Mouse (Mus musculus): ENCODE results near the gene Efna4. TPM values are rescaled to one million over a fixed set of nuclear protein-coding genes. Genes with fewer than 3 reads are reported as not detected.
A peak's percentile ranks its signal among the peaks of the same experiment; 100 is the strongest.

The Efna4 gene
- polyA plus RNA-seq, 1 experiment = 0.64 TPM

DNA sequence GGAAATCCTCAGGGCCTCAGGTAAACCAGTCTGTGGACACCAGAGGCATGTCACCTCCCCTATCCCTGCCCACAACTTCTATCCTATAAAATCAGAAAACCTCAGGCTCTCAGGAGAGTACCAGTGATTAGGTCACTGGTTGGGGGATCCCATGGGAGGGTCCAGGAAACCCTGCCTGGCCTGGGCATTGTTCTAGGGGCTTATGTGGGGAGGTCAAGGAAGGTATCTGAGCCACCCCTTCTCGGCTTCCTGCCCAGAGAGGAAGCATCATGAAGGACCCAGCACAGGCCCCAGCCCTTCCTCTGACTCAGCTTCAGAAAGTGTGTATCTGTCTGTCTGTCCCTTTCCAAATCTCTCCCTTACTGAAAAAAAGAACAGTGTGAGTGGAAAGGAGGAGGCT is 10.1 kb upstream of the Efna4 start:
- Histone ChIP-seq H3K4me3 (replicated peaks; ENCODE audit: insufficient read depth, low read depth, low read length) (no peak overlapping the region), H3K4me1 (ENCODE audit: control insufficient read depth, insufficient read depth, low read length) (no peaks in the 10 kb centered on the region), H3K27me3 (ENCODE audit: control insufficient read depth, insufficient read depth, low read length) (no peaks in the 10 kb centered on the region), H3K27ac (ENCODE audit: insufficient read depth, low read length) (no peak overlapping the region)
- 92% methylated on average over 1 of the region's 1 CpGs for WGBS
- TF ChIP-seq POLR2A (IDR thresholded peaks at IDR 0.05; ENCODE audit: borderline replicate concordance, insufficient read depth, low read length) = no peak
- no peak for DNase-seq

DNA sequence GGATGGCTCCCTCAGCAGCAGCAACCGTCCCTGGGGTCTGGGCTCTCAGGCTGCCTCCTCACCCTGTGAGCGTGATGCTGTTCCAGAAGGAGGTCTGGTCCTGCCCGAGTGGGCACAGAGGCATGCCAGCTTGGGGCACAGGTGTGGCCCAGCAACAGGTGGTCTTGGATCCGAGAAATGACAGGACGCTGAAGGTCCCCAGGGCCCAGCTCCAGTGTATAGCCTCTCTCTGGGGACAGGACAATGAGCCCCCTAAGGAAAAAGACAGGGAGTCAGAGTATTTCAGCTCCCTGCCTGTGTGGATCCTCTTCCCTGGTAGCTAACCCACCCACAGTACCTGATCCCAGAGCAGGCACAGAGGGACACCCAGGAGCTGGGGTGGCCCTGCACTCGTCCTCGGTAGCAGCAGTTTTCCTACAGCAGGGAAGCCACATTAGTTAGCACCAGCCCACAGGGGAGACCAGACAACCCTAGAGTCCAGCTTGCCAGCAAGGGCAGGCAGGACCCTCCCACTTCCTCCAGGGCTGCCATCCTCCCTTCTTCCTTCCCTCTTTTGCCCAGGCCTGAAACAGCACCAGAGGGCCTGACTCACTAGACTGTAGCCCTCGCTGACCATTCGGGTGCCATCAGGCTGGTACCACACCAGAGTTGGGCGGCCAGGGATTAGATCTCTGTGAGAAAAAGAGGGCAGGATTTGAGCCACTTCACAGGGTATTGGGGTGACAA is 9.2 kb upstream of the Efna4 start:
- 70% methylated on average over 10 of the region's 10 CpGs for WGBS
- Histone ChIP-seq H3K4me1 (ENCODE audit: control insufficient read depth, insufficient read depth, low read length) (no peaks in the 10 kb centered on the region), H3K27ac (ENCODE audit: insufficient read depth, low read length) (no peak overlapping the region), H3K27me3 (ENCODE audit: control insufficient read depth, insufficient read depth, low read length) (no peaks in the 10 kb centered on the region), H3K4me3 (replicated peaks; ENCODE audit: insufficient read depth, low read depth, low read length) (no peak overlapping the region)
- no peak for TF ChIP-seq POLR2A (IDR thresholded peaks at IDR 0.05; ENCODE audit: borderline replicate concordance, insufficient read depth, low read length)
- no peak for TF ChIP-seq CTCF (IDR thresholded peaks at IDR 0.05; ENCODE audit: borderline replicate concordance, insufficient read depth, low read depth, low read length)
- DNase-seq = no peak

DNA sequence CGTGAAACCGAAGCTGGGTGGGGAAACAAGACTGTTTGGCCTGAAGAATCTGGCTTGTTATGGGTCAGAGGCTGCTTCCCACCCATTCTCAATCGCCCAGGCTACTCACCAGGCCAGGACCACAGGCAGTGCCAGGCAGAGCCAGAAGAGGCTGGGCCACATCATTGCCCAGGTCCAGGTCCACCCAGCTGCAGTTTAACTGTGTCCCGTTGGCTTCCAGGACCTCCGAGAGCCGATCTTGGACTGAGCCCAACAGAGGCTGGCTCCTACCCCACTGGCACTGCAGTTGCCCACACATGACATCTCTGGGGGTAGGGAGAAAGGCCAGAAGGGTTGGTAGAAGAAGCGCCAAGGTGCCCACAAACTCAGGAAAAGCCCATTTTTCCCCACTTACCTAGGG is 5.5 kb upstream of the Efna4 start:
- 33% methylated on average over 7 of the region's 7 CpGs for WGBS
- H3K27me3 ChIP-seq (ENCODE audit: control insufficient read depth, insufficient read depth, low read length) = no peaks in the 10 kb centered on the region
- TF ChIP-seq CTCF (IDR thresholded peaks at IDR 0.05; ENCODE audit: borderline replicate concordance, insufficient read depth, low read depth, low read length) (no peak), POLR2A (IDR thresholded peaks at IDR 0.05; ENCODE audit: borderline replicate concordance, insufficient read depth, low read length) (no peak)
- DNase-seq = no peak
- H3K4me1 ChIP-seq (ENCODE audit: control insufficient read depth, insufficient read depth, low read length) = no peaks in the 10 kb centered on the region
- H3K4me3 ChIP-seq (replicated peaks; ENCODE audit: insufficient read depth, low read depth, low read length) = no peak overlapping the region
- no peak overlapping the region for H3K27ac ChIP-seq (ENCODE audit: insufficient read depth, low read length)

DNA sequence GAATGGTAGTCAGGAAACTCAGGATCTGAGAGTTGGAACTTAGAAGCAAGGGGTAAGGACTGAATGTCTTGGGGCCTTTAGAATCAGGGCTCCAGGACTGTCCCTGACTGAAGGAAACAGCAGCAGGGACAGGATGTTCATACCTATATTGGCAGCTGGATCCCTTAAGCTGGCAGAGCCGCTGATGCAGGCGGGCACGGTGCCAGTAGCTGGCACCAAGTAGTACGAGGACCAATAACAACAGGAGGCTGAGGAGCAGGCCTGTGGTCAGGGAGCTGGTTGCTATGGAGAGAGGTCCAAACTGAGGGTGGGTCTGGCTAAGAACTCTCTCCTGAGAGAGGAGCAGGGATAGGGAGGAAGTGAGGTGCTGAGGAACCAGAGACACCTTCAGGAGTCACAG is 4.0 kb upstream of the Efna4 start:
- WGBS = 13% methylated on average over 4 of the region's 4 CpGs
- no peak for TF ChIP-seq CTCF (IDR thresholded peaks at IDR 0.05; ENCODE audit: borderline replicate concordance, insufficient read depth, low read depth, low read length)
- TF ChIP-seq POLR2A (IDR thresholded peaks at IDR 0.05; ENCODE audit: borderline replicate concordance, insufficient read depth, low read length) = no peak
- Histone ChIP-seq H3K4me3 (replicated peaks; ENCODE audit: insufficient read depth, low read depth, low read length) (no peak overlapping the region), H3K27ac (ENCODE audit: insufficient read depth, low read length) (no peak overlapping the region), H3K27me3 (ENCODE audit: control insufficient read depth, insufficient read depth, low read length) (no peaks in the 10 kb centered on the region), H3K4me1 (ENCODE audit: control insufficient read depth, insufficient read depth, low read length) (no peaks in the 10 kb centered on the region)
- DNase-seq = no peak

DNA sequence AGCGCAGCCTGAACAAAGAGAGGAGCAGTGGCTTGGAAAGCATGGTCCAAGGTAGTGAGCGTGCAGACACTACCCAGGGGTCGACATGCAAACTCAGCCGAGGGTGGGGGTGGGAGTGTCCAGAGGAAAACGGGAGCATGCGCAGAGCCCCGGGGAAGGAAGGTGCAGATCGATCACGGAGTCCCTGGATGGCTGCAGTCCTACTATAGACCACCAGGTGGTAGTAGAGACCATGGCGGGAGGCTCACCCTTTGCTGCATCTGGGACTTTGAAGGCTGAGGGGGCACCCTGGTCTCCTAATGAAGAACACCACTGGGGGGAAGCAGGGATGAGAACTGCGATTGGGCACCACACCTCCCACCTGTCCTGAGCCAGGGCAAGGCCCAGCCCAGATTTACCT is 2.6 kb upstream of the Efna4 start:
- Histone ChIP-seq H3K4me3 (replicated peaks; ENCODE audit: insufficient read depth, low read depth, low read length) (no peak overlapping the region), H3K27ac (ENCODE audit: insufficient read depth, low read length) (no peak overlapping the region), H3K4me1 (ENCODE audit: control insufficient read depth, insufficient read depth, low read length) (no peaks in the 10 kb centered on the region), H3K27me3 (ENCODE audit: control insufficient read depth, insufficient read depth, low read length) (no peaks in the 10 kb centered on the region)
- 9% methylated on average over 11 of the region's 11 CpGs for WGBS
- peak; percentile 61 to 79 for DNase-seq
- TF ChIP-seq CTCF (IDR thresholded peaks at IDR 0.05; ENCODE audit: borderline replicate concordance, insufficient read depth, low read depth, low read length) (peak; percentile 96), POLR2A (IDR thresholded peaks at IDR 0.05; ENCODE audit: borderline replicate concordance, insufficient read depth, low read length) (no peak)

DNA sequence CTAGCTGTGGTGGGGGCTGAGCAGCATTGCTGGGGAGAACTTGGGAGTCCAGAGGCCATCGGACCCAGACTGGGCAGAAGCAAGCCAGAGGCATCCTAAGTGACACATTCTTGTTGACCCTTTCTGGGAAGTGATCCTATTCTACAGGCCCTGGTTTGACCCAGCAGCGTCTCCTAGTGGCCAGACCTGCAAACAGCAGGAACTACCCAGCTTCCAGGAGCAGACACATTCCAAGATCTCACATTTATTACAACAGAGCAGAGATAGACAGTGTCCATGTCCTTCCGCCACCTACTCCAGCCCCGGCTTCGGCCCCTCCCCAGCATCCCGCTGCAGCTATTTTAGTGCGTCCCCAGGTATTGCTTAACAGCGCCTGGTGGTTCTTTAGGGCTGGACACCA is 1.6 kb upstream of the Efna4 start:
- no peak overlapping the region for H3K4me3 ChIP-seq (replicated peaks; ENCODE audit: insufficient read depth, low read depth, low read length)
- peak in 1 of 2 experiments; percentile 55 for DNase-seq
- TF ChIP-seq CTCF (IDR thresholded peaks at IDR 0.05; ENCODE audit: borderline replicate concordance, insufficient read depth, low read depth, low read length) (peak; percentile 74), POLR2A (IDR thresholded peaks at IDR 0.05; ENCODE audit: borderline replicate concordance, insufficient read depth, low read length) (no peak)
- H3K27ac ChIP-seq (ENCODE audit: insufficient read depth, low read length) = no peak overlapping the region
- H3K27me3 ChIP-seq (ENCODE audit: control insufficient read depth, insufficient read depth, low read length) = no peaks in the 10 kb centered on the region
- WGBS = 46% methylated on average over 8 of the region's 8 CpGs
- no peaks in the 10 kb centered on the region for H3K4me1 ChIP-seq (ENCODE audit: control insufficient read depth, insufficient read depth, low read length)

DNA sequence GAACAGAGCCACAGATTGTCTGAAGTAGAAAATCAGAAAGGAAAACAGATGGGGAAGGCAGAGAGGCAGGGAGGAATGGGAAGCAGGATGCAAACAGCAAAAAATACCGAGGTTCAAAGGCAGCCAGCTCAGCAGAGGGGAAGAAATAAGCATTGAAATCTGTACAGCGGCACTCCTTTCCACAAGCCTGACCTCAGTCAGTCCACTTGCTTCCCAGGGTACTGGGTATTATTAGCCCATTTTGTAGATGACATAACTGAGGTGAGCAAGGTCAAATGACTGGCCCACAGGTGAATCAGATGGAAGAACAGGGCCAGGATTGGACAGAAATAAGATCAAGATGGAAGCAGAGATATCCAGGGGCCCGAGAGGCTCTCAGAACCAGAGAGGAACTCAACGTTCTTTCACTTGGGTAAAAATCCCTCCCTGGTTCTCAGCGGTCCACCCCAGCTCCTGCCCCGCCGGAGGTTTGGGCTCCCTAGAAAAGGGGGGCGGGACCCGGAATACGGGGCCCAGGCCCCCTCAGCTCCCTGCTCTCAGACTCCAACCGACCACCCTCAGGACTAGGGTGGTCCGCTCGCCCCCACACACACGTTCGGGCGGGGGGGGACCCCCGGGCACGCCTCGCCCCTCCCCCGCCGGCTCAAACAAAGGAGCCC is 637 bp downstream of the Efna4 start:
- Histone ChIP-seq H3K4me1 (ENCODE audit: control insufficient read depth, insufficient read depth, low read length) (no peaks in the 10 kb centered on the region; the same call in 1 of the 2 replicates), H3K27ac (ENCODE audit: insufficient read depth, low read length) (no peak overlapping the region)

DNA sequence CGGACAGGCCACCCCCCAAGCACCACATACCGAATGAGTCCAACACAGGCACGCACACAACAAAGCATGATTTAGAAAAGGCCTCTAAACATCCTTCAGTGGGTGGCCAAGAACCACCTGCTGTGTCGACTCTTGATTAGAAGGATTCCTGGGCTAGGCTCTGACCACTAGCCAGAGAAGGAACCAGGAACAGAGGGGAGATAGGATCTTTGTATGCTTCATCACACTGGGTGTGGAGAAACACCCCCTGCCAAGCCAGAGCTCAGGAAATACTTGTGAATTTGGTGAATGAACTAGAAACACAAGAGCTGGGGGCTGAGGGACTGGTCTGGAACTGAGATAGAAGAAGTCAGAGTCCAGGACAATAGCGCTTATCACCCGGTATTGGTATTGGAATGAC is 1.3 kb downstream of the Efna4 start:
- WGBS = 80% methylated on average over 6 of the region's 6 CpGs
- Histone ChIP-seq H3K27ac (ENCODE audit: insufficient read depth, low read length) (no peak overlapping the region), H3K27me3 (ENCODE audit: control insufficient read depth, insufficient read depth, low read length) (no peaks in the 10 kb centered on the region), H3K4me3 (replicated peaks; ENCODE audit: insufficient read depth, low read depth, low read length) (no peak overlapping the region), H3K4me1 (ENCODE audit: control insufficient read depth, insufficient read depth, low read length) (no peaks in the 10 kb centered on the region; the same call in 1 of the 2 replicates)
- DNase-seq = no peak
- no peak for TF ChIP-seq POLR2A (IDR thresholded peaks at IDR 0.05; ENCODE audit: borderline replicate concordance, insufficient read depth, low read length)
- no peak for TF ChIP-seq CTCF (IDR thresholded peaks at IDR 0.05; ENCODE audit: borderline replicate concordance, insufficient read depth, low read depth, low read length)

More for the DNA sequence above, 637 bp downstream of the Efna4 start:
- no peaks in the 10 kb centered on the region for H3K27me3 ChIP-seq (ENCODE audit: control insufficient read depth, insufficient read depth, low read length)
- no peak for TF ChIP-seq CTCF (IDR thresholded peaks at IDR 0.05; ENCODE audit: borderline replicate concordance, insufficient read depth, low read depth, low read length)
- TF ChIP-seq POLR2A (IDR thresholded peaks at IDR 0.05; ENCODE audit: borderline replicate concordance, insufficient read depth, low read length) = no peak
- peak overlapping the region; percentile 54 for H3K4me3 ChIP-seq (replicated peaks; ENCODE audit: insufficient read depth, low read depth, low read length)
- DNase-seq = no peak
- WGBS = 8% methylated on average over 21 of the region's 21 CpGs
